Mouse (Mus musculus) kidney, adult 2 months (tissue): ENCODE measurements around the gene 1700020A23Rik.

Experiments used
- CTCF ChIP-seq: fragments of 200-500 bp; conservative IDR thresholded peaks from 2 replicates; pipeline ENCODE4 v1.5.1; 2011; ENCODE audit warnings: low read depth, mild to moderate bottlenecking, control low read depth, low read length, moderate library complexity, mixed read lengths; ENCODE audit not compliant: insufficient read depth, insufficient read length
- POLR2A ChIP-seq: fragments of 200-500 bp; IDR thresholded peaks from one replicate; pipeline ENCODE4 v1.6.1; 2011; ENCODE audit warnings: low read depth, low read length, control low read depth

- TF ChIP-seq CTCF (no peak), POLR2A (no peak)
Observed at GRCm38 (mm10) chr2:130449021-130449793, 44.1 kb downstream of the 1700020A23Rik start.
